Mouse (Mus musculus) heart, postnatal 0 days (tissue): ENCODE results near the gene Kif21a.

ENCODE experiments used
- CTCF ChIP-seq: IDR thresholded peaks from 2 replicates; pipeline ENCODE4 v1.5.1; 2016; ENCODE audit warnings: antibody characterized with exemption, control low read depth, low read depth
- EP300 ChIP-seq: IDR thresholded peaks from 2 replicates; pipeline ENCODE4 v1.6.1; 2016; ENCODE audit warnings: antibody characterized with exemption, low read depth

DNA sequence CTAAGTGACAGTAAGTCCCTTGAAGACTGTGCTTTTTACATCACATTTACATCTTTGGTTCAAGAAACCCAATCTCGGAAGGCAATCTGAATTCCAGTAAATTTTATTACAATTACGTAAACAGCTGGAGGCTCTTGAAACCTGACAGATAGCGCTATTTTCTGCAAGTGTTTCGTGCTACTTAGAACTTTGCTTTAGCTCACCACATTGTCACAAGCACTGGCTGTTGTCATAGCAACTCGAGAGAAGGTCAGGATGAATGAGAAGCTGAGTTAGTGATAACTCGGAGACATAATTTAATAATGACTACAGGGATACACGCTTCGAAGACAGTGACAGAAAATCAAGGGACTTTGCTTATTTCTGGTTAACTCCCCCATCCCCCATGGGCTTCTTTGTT lies 162.3 kb downstream of the Kif21a start:
- no peak for TF ChIP-seq CTCF
- no peak for TF ChIP-seq EP300
